Mouse (Mus musculus) frontal cortex, adult (tissue): ENCODE results near the gene Pecr.
A peak's percentile ranks its signal among the peaks of the same experiment; 100 is the strongest.

Experiments
- ATAC-seq: cut with Nextera tagmentation; 2 replicates; pipeline ENCODE4 v1.9.2; 2017; ENCODE audit warnings: mild to moderate bottlenecking, moderate library complexity, mixed read lengths; ENCODE audit not compliant: low TSS enrichment

Gene Pecr

GRCm38 (mm10) chr1:72283992-72284485, at the start of gene Pecr, which contains the start of gene Tmem169:
Gene Pecr (minus strand): TSS chr1:72284314.
Gene Tmem169 (plus strand): TSS chr1:72284369.
- ATAC-seq, result peak; percentile 96

GRCm38 (mm10) chr1:72326162-72326821, 42.2 kb upstream of the Pecr start:
- no peak for ATAC-seq

GRCm38 (mm10) chr1:72323248-72323647, 39.1 kb upstream of the Pecr start:
- no peak for ATAC-seq

- ATAC-seq, result no peak
These were observed 36.6 kb upstream of the Pecr start for GRCm38 (mm10) chr1:72320759-72321158.

GRCm38 (mm10) chr1:72316901-72317300, 32.8 kb upstream of the Pecr start:
- ATAC-seq, result no peak

- ATAC-seq, result no peak
These were observed 32.3 kb upstream of the Pecr start for GRCm38 (mm10) chr1:72316409-72316808.

GRCm38 (mm10) chr1:72315447-72315846, 31.3 kb upstream of the Pecr start:
- ATAC-seq, result no peak

GRCm38 (mm10) chr1:72313399-72314039, 29.4 kb upstream of the Pecr start:
- ATAC-seq, result peak; percentile 62

- ATAC-seq, result no peak
These were observed 28.7 kb upstream of the Pecr start for GRCm38 (mm10) chr1:72312701-72313398.

- ATAC-seq, result no peak
These were observed 25.8 kb upstream of the Pecr start for GRCm38 (mm10) chr1:72309744-72310424.

GRCm38 (mm10) chr1:72308919-72309318, 24.8 kb upstream of the Pecr start:
- no peak for ATAC-seq

- peak; percentile 97 for ATAC-seq
These were observed 23.2 kb upstream of the Pecr start, which contains the start of gene Xrcc5 for GRCm38 (mm10) chr1:72307317-72307798. Gene Xrcc5 (plus strand): TSS chr1:72307421.

GRCm38 (mm10) chr1:72306679-72307181, 22.6 kb upstream of the Pecr start:
- peak; percentile 38 for ATAC-seq

GRCm38 (mm10) chr1:72306241-72306640, 22.1 kb upstream of the Pecr start:
- no peak for ATAC-seq

- 0 out of 2 replicates have a peak, but pooled peaks have one; percentile 32 for ATAC-seq
These were observed 17.7 kb upstream of the Pecr start for GRCm38 (mm10) chr1:72301845-72302244.

GRCm38 (mm10) chr1:72295746-72296145, 11.6 kb upstream of the Pecr start:
- ATAC-seq, result peak; percentile 86

- no peak for ATAC-seq
These were observed 10.0 kb upstream of the Pecr start for GRCm38 (mm10) chr1:72293869-72294663.

GRCm38 (mm10) chr1:72291925-72292324, 7.8 kb upstream of the Pecr start:
- ATAC-seq, result no peak

- ATAC-seq, result no peak
These were observed 7.3 kb upstream of the Pecr start for GRCm38 (mm10) chr1:72291421-72291820.

- ATAC-seq, result no peak
These were observed 6.8 kb upstream of the Pecr start for GRCm38 (mm10) chr1:72290896-72291295.
